Mouse (Mus musculus): ENCODE results near the gene Tmem230.

The Tmem230 gene

GRCm38 (mm10) chr2:132221611-132222073 is 26.0 kb downstream of the Tmem230 start:
- no peak for DNase-seq

- DNase-seq, result no peak
Measured at GRCm38 (mm10) chr2:132211995-132212656, 35.5 kb downstream of the Tmem230 start.

- DNase-seq, result no peak
Measured at GRCm38 (mm10) chr2:132210806-132211312, 36.7 kb downstream of the Tmem230 start.

- DNase-seq, result no peak
Measured at GRCm38 (mm10) chr2:132208246-132208881, 39.2 kb downstream of the Tmem230 start.

- DNase-seq, result no peak
Measured at GRCm38 (mm10) chr2:132206316-132206881, 41.2 kb downstream of the Tmem230 start.

- DNase-seq, result no peak
Measured at GRCm38 (mm10) chr2:132205549-132205948, 42.1 kb downstream of the Tmem230 start.

- no peak for DNase-seq
Measured at GRCm38 (mm10) chr2:132203773-132204172, 43.8 kb downstream of the Tmem230 start.

GRCm38 (mm10) chr2:132203186-132203585 is 44.4 kb downstream of the Tmem230 start:
- no peak for DNase-seq

GRCm38 (mm10) chr2:132198017-132198933 is 49.3 kb downstream of the Tmem230 start:
- no peak for DNase-seq

- DNase-seq, result no peak
Measured at GRCm38 (mm10) chr2:132195602-132196001, 52.0 kb downstream of the Tmem230 start.

- no peak for DNase-seq
Measured at GRCm38 (mm10) chr2:132190602-132191161, 56.9 kb downstream of the Tmem230 start.
